Mouse (Mus musculus): Measurements from ENCODE around the gene Otub2.
"Not testable (repeated sequence)": the region's sequence is repeated elsewhere in the genome, so short reads cannot be mapped to it uniquely, and the experiment has no call there.

Gene Otub2

GRCm38 (mm10) chr12:103373530-103374236 lies 14.8 kb upstream of the Otub2 start:
- no peak for DNase-seq

GRCm38 (mm10) chr12:103376124-103376523 lies 12.4 kb upstream of the Otub2 start:
- DNase-seq, result no peak

- DNase-seq, result no peak
These were observed 11.7 kb upstream of the Otub2 start for GRCm38 (mm10) chr12:103376774-103377173.

GRCm38 (mm10) chr12:103380226-103380625 lies 8.3 kb upstream of the Otub2 start:
- DNase-seq, result no peak

- DNase-seq, result no peak
These were observed 856 bp downstream of the Otub2 start for GRCm38 (mm10) chr12:103389348-103389727.

GRCm38 (mm10) chr12:103389982-103390381 lies 1.5 kb downstream of the Otub2 start:
- no peak for DNase-seq

GRCm38 (mm10) chr12:103391098-103391497 lies 2.6 kb downstream of the Otub2 start:
- no peak for DNase-seq

- no peak for DNase-seq
These were observed 5.0 kb downstream of the Otub2 start for GRCm38 (mm10) chr12:103393528-103393927.

GRCm38 (mm10) chr12:103395486-103396275 lies 7.2 kb downstream of the Otub2 start:
- no peak for DNase-seq

- no peak for DNase-seq
These were observed 8.3 kb downstream of the Otub2 start for GRCm38 (mm10) chr12:103396751-103397150.

- no peak for DNase-seq
These were observed 15.6 kb downstream of the Otub2 start for GRCm38 (mm10) chr12:103404131-103404530.

- no peak for DNase-seq
These were observed 19.2 kb downstream of the Otub2 start, which contains the start of gene 9330161L09Rik for GRCm38 (mm10) chr12:103407720-103408119. TSS of gene 9330161L09Rik (minus strand) at chr12:103407820.

GRCm38 (mm10) chr12:103408144-103408543 lies 19.7 kb downstream of the Otub2 start:
- DNase-seq, result no peak

GRCm38 (mm10) chr12:103425016-103425728 lies 36.7 kb downstream of the Otub2 start:
- DNase-seq, result no peak

- DNase-seq, result peak; percentile 98
These were observed 37.4 kb downstream of the Otub2 start, which contains the start of gene Ddx24 for GRCm38 (mm10) chr12:103425729-103426470. TSS of gene Ddx24 (minus strand) at chr12:103425830.

- DNase-seq, result no peak
These were observed 38.2 kb downstream of the Otub2 start for GRCm38 (mm10) chr12:103426710-103427109.

GRCm38 (mm10) chr12:103433430-103433829 lies 44.9 kb downstream of the Otub2 start:
- no peak for DNase-seq

GRCm38 (mm10) chr12:103433986-103434731 lies 45.7 kb downstream of the Otub2 start, which contains the start of gene Ifi27:
TSS of gene Ifi27 (plus strand) at chr12:103434211.
- DNase-seq, result no peak

- DNase-seq, result no peak
These were observed 46.4 kb downstream of the Otub2 start for GRCm38 (mm10) chr12:103434861-103435260.

- DNase-seq, result no peak
These were observed 49.1 kb downstream of the Otub2 start for GRCm38 (mm10) chr12:103437601-103438000.

GRCm38 (mm10) chr12:103443524-103443923 lies 55.0 kb downstream of the Otub2 start, which contains the start of gene Ifi27l2a:
TSS of gene Ifi27l2a (minus strand) at chr12:103443680.
- no peak for DNase-seq

GRCm38 (mm10) chr12:103444261-103444660 lies 55.8 kb downstream of the Otub2 start:
- DNase-seq, result not testable (repeated sequence)
